16 mouse cellular contexts compared by ENCODE assay signal in genomic region chr17:73245089-73245684, GRCm38 (mm10).
DNase-seq lines count a peak whose midpoint lies in the region; ATAC-seq lines count a peak whose summit lies in the region.
"Had no signal": no experiment of that assay in that cellular context is flagged by ENCODE, and none has a peak within 500 bp of the region (broad histone marks: within the 10 kb centered on the region; RNA-seq: fewer than 3 reads in every experiment).

No protein-coding gene starts in this region.

- peaks cover 2% of the 10 kb centered on the region; the same call in 1 of the 2 replicates for H3K9me3 ChIP-seq in hindbrain, embryonic 16.5 days (ENCODE audit: control insufficient read depth, low read length)
- no peaks in the 10 kb centered on the region for H3K9me3 ChIP-seq in hindbrain, embryonic 14.5 days (ENCODE audit: control insufficient read depth, low read length)
- H3K9me3 ChIP-seq in limb, embryonic 12.5 days, result no peaks in the 10 kb centered on the region
- H3K9me3 ChIP-seq in midbrain, embryonic 14.5 days (ENCODE audit: control insufficient read depth, low read length), result no peaks in the 10 kb centered on the region
- H3K9me3 ChIP-seq: embryonic facial prominence, embryonic 12.5 days; hindbrain, embryonic 10.5 days; stomach, embryonic 15.5 days had no signal

- DNase-seq in heart, adult 11 months, result peak; percentile 86
- no peak for DNase-seq in heart, postnatal 25 days (ENCODE audit: low spot score)
- DNase-seq in hindbrain, embryonic 14.5 days (ENCODE audit: low spot score), result no peak
- peak; percentile 37 for DNase-seq in midbrain, embryonic 14.5 days
- no peak for DNase-seq in frontal cortex, postnatal 10 days (ENCODE audit: low spot score in 2 of 2)
- DNase-seq in cerebellum, adult 9-11 months, result no peak
- DNase-seq: adrenal gland, adult 8-10 months; kidney, adult 9 months; lung, postnatal 36 days; thymus, postnatal 14 days had no signal

- no peaks in the 10 kb centered on the region; the same call in 1 of the 2 replicates for H3K4me1 ChIP-seq in hindbrain, embryonic 16.5 days (ENCODE audit: control insufficient read depth, insufficient read depth, low read depth, low read length)
- peaks cover 6% of the 10 kb centered on the region; the same call in 1 of the 2 replicates for H3K4me1 ChIP-seq in hindbrain, embryonic 14.5 days (replicated peaks; ENCODE audit: control insufficient read depth, insufficient read depth, low read length)
- H3K4me1 ChIP-seq in limb, embryonic 12.5 days (replicated peaks), result peaks cover 15% of the 10 kb centered on the region
- no peaks in the 10 kb centered on the region for H3K4me1 ChIP-seq in midbrain, embryonic 14.5 days (ENCODE audit: control insufficient read depth, insufficient read depth, low read length)
- H3K4me1 ChIP-seq: embryonic facial prominence, embryonic 12.5 days; hindbrain, embryonic 10.5 days; stomach, embryonic 15.5 days had no signal

- H3K36me3 ChIP-seq in hindbrain, embryonic 16.5 days (ENCODE audit: control insufficient read depth, insufficient read depth, low read length), result no peaks in the 10 kb centered on the region
- H3K36me3 ChIP-seq in hindbrain, embryonic 14.5 days (replicated peaks; ENCODE audit: control insufficient read depth, insufficient read depth), result peaks cover under 1% of the 10 kb centered on the region; the same call in 1 of the 2 replicates
- no peaks in the 10 kb centered on the region for H3K36me3 ChIP-seq in limb, embryonic 12.5 days
- H3K36me3 ChIP-seq in midbrain, embryonic 14.5 days (ENCODE audit: control insufficient read depth, insufficient read depth, low read length), result no peaks in the 10 kb centered on the region
- H3K36me3 ChIP-seq: embryonic facial prominence, embryonic 12.5 days; stomach, embryonic 15.5 days had no signal

- no peak overlapping the region for H3K27ac ChIP-seq in hindbrain, embryonic 16.5 days (ENCODE audit: low read depth, low read length)
- no peak overlapping the region for H3K27ac ChIP-seq in hindbrain, embryonic 14.5 days
- H3K27ac ChIP-seq in limb, embryonic 12.5 days, result no peak overlapping the region
- no peak overlapping the region for H3K27ac ChIP-seq in midbrain, embryonic 14.5 days (replicated peaks; ENCODE audit: low read depth, low read length)
- H3K27ac ChIP-seq: embryonic facial prominence, embryonic 12.5 days; hindbrain, embryonic 10.5 days; stomach, embryonic 15.5 days had no signal

- H3K4me2 ChIP-seq in hindbrain, embryonic 16.5 days (ENCODE audit: low read length), result no peak overlapping the region
- H3K4me2 ChIP-seq in hindbrain, embryonic 14.5 days (replicated peaks), result no peak overlapping the region
- H3K4me2 ChIP-seq in limb, embryonic 12.5 days, result no peak overlapping the region
- H3K4me2 ChIP-seq in midbrain, embryonic 14.5 days (ENCODE audit: low read length), result no peak overlapping the region
- H3K4me2 ChIP-seq: embryonic facial prominence, embryonic 12.5 days; stomach, embryonic 15.5 days had no signal

- WGBS in hindbrain, embryonic 16.5 days, result 64% methylated on average over 13 of the region's 13 CpGs
- 73% methylated on average over 13 of the region's 13 CpGs for WGBS in hindbrain, embryonic 14.5 days
- 70% methylated on average over 13 of the region's 13 CpGs for WGBS in limb, embryonic 12.5 days
- WGBS in midbrain, embryonic 14.5 days, result 68% methylated on average over 13 of the region's 13 CpGs

- intact Hi-C loops in heart, postnatal 25 days (cut with DNase I), result no loop called here

- H3K4me3 ChIP-seq in hindbrain, embryonic 16.5 days (ENCODE audit: low read length), result no peak overlapping the region
- H3K4me3 ChIP-seq in hindbrain, embryonic 14.5 days (replicated peaks; ENCODE audit: low read length), result no peak overlapping the region
- H3K4me3 ChIP-seq in limb, embryonic 12.5 days (replicated peaks), result no peak overlapping the region
- H3K4me3 ChIP-seq in midbrain, embryonic 14.5 days (replicated peaks; ENCODE audit: low read depth, low read length), result no peak overlapping the region
- H3K4me3 ChIP-seq: embryonic facial prominence, embryonic 12.5 days; hindbrain, embryonic 10.5 days; stomach, embryonic 15.5 days had no signal

- H3K9ac ChIP-seq in hindbrain, embryonic 16.5 days (ENCODE audit: low read depth, low read length), result no peak overlapping the region
- H3K9ac ChIP-seq in hindbrain, embryonic 14.5 days, result no peak overlapping the region
- no peak overlapping the region for H3K9ac ChIP-seq in limb, embryonic 12.5 days (replicated peaks)
- H3K9ac ChIP-seq in midbrain, embryonic 14.5 days (replicated peaks; ENCODE audit: low read length), result no peak overlapping the region
- H3K9ac ChIP-seq: embryonic facial prominence, embryonic 12.5 days; stomach, embryonic 15.5 days had no signal

- ATAC-seq in hindbrain, embryonic 16.5 days, result peak; percentile 30; the same call in 1 of the 2 replicates
- ATAC-seq in hindbrain, embryonic 14.5 days (ENCODE audit: low FRiP score), result no peak
- 0 out of 2 replicates have a peak, but pooled peaks have one; percentile 31 for ATAC-seq in limb, embryonic 12.5 days (ENCODE audit: insufficient number of reproducible peaks, insufficient read depth, low FRiP score, low TSS enrichment, low read depth)
- ATAC-seq in midbrain, embryonic 14.5 days (ENCODE audit: low FRiP score, low TSS enrichment), result no peak

- no peaks in the 10 kb centered on the region for H3K27me3 ChIP-seq in hindbrain, embryonic 16.5 days (replicated peaks; ENCODE audit: control insufficient read depth, insufficient read depth, low read length)
- no peaks in the 10 kb centered on the region for H3K27me3 ChIP-seq in hindbrain, embryonic 14.5 days (ENCODE audit: control insufficient read depth, insufficient read depth, low read length)
- H3K27me3 ChIP-seq in limb, embryonic 12.5 days, result no peaks in the 10 kb centered on the region
- no peaks in the 10 kb centered on the region for H3K27me3 ChIP-seq in midbrain, embryonic 14.5 days (ENCODE audit: control insufficient read depth, insufficient read depth, low read length)
- H3K27me3 ChIP-seq: CH12.LX; embryonic facial prominence, embryonic 12.5 days; stomach, embryonic 15.5 days had no signal

Comparison
In these comparisons a context has a peak if more than half of its experiments do, and no peak if none do; other contexts are left out.
1. DNase-seq: peak in heart, adult 11 months (single experiment) and midbrain, embryonic 14.5 days (single experiment); none in heart, postnatal 25 days (single experiment), hindbrain, embryonic 14.5 days (single experiment), frontal cortex, postnatal 10 days (0 of 2) and cerebellum, adult 9-11 months (single experiment).
2. ATAC-seq: peak in hindbrain, embryonic 16.5 days (single experiment) and limb, embryonic 12.5 days (single experiment); none in hindbrain, embryonic 14.5 days (single experiment) and midbrain, embryonic 14.5 days (single experiment).